Mouse (Mus musculus): ENCODE results near the gene Col28a1. TPM values are rescaled to one million over a fixed set of nuclear protein-coding genes. Genes with fewer than 3 reads are reported as not detected.

Gene Col28a1
- polyA plus RNA-seq (2017; shearing (Covaris generic)) = not detected

GRCm38 (mm10) chr6:8192517-8192916 lies at the start of gene Col28a1:
Col28a1 (minus strand) TSS chr6:8192617.
- no peak for ATAC-seq

DNA sequence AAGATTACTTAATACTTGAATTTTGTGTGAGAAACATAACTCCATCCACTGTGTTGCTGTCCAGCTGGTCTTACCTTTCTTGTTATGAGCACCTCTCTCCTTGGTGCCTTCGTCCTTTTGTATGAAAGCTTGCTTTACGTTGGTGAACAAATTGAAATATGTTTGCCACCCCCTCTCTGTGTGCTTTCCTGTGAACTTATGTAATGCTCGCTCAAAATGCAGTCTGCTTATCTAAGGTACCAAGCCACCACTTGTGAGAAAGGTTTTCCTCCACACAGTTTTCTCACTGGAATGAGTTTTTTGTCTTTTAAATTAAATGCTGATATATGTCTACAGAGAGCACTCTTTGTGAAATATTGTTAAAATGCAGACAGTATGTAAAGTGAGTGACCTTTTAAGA lies 36.2 kb upstream of the Col28a1 start:
- no peak for ATAC-seq

- ATAC-seq = no peak
Observed at GRCm38 (mm10) chr6:8227035-8227434, 34.6 kb upstream of the Col28a1 start.

GRCm38 (mm10) chr6:8210661-8211060 lies 18.2 kb upstream of the Col28a1 start:
- no peak for ATAC-seq

GRCm38 (mm10) chr6:8209866-8210186 lies 17.4 kb upstream of the Col28a1 start:
- peak; percentile 22 for ATAC-seq

DNA sequence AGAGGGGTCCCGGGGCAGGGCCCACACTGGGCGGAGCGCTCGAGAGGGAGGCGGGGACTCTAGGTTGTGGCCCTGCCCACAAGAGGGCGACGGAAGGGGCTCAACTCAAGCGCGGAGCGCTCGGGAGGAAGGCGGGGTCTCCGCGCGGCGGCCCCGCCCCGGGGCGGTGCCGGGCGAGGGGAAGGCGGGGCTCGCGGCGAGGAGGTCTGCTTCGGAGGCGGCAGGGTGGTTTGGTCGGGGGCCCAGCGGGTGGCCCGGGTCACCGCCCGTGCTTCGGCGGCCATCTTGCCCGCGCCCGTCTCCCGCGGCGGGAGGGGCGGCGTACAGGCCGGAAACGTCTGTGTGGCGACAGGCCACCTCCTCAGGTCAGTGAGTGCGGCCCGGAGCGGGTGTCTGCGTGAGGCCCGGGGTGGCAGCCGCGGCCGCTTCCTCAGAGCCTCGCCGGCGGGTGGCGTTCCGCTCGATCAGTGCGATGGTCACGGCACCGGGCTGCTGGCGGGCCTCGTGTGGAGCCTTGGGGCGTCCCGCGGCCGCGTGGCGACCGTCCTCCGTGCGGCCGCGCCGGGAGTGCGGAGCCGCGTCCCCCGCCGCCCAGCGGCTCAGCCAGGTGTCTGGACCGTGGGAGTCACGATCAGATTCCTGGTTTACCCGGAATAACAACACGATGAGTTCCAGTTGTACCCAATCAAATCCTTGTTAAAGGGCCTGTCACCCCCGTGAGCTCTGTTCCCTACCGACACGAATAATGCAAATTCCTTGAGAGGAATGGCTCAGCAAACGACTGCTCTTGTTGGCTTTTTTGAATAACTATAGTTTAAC lies 16.8 kb upstream of the Col28a1 start, which contains the start of gene Mios:
Gene Mios (plus strand): TSS at position 176 of the 819 bp plus-strand sequence.
- ATAC-seq = peak; percentile 95

DNA sequence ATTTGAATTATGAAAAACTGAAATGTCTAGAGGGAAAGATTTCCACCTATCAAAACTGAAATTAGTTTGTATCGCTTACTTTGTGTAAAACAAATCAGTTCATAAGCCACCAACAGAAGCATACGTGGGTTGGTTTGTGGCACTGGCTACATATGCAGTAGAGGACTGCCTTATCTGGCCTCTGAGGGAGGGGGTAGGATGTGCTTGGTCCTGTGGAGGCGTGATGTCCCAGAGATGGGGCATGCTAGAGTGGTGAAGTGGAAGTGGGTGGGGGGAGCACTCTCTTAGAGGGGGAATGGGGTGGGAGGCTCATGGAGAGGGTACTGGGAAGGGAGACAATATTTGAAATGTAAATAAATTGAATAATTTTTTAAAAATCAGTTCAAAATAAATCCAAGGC lies 2.5 kb downstream of the Col28a1 start:
- no peak for ATAC-seq

DNA sequence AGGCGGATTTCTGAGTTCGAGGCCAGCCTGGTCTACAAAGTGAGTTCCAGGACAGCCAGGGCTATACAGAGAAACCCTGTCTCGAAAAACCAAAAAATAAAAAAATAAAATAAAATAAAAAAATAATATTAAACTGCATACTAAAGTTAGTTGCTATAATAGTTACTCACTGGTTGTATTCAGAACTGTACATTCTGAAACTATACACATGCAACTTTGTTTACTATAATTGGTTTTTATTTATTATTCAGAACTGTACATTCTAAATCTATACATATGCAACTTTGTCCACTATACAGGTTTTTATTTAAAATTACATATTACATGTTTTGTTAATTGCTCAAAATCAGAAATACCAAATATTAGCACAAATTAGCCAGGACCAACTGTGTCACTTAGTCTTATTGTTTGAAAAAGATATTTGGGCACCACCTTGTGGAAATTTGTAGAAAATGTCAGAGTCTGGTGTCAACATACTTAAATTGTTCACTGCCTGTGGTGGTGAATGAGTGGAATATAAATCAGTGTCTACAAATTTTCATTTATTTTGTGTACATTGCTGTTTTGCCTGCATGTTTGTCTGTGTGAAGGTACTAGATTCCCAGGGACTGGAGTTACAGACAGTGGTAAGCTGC lies 3.7 kb downstream of the Col28a1 start:
- ATAC-seq = no peak

GRCm38 (mm10) chr6:8178397-8178941 lies 13.9 kb downstream of the Col28a1 start:
- ATAC-seq = no peak

GRCm38 (mm10) chr6:8176116-8176515 lies 16.3 kb downstream of the Col28a1 start:
- ATAC-seq = no peak

- ATAC-seq = no peak
Observed at GRCm38 (mm10) chr6:8175346-8175745, 17.1 kb downstream of the Col28a1 start.

- ATAC-seq = no peak
Observed at GRCm38 (mm10) chr6:8174062-8174461, 18.4 kb downstream of the Col28a1 start.

GRCm38 (mm10) chr6:8172101-8172500 lies 20.3 kb downstream of the Col28a1 start:
- ATAC-seq = no peak

- no peak for ATAC-seq
Observed at GRCm38 (mm10) chr6:8164741-8165140, 27.7 kb downstream of the Col28a1 start.

DNA sequence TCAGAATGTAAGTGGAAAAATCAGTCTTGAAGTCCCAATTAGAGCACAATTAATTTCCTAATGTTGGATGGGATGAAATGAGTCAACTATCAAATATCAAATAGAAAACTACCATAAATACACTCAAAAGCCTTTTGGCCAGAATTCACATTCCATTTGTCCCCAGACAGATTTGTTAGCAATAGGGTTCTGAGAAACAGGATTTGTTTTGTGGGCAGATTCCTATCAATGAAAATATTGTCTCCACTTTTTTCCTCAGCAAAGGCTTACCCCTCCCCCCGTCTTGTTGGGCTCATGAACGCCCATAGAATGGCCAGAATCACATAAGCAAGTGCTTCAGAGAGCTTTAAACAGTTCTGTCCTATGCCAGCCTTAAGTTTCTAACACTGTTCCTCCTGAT lies 32.4 kb downstream of the Col28a1 start:
- no peak for ATAC-seq

GRCm38 (mm10) chr6:8157121-8157520 lies 35.3 kb downstream of the Col28a1 start:
- ATAC-seq = no peak

GRCm38 (mm10) chr6:8152551-8153361 lies 39.7 kb downstream of the Col28a1 start:
- ATAC-seq = no peak

GRCm38 (mm10) chr6:8148916-8149315 lies 43.5 kb downstream of the Col28a1 start:
- ATAC-seq = no peak

DNA sequence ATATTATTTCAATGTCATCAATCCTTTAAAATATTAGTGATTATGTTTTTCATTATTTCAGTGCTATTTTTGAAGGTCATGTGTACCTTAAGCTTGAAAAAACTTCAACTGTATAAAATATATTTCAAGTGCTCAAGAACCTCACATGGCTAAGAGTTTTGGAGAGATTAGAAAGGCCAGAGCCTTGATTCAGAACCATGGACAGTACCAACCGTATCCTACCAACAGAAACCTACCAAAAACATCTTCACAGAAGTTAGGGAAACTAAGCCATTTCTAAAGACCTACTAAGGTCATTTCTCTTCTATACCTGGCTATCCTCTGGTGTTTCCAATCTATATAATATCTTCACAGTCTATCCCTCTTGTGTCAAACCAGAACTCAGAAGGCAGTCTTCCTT lies 50.5 kb downstream of the Col28a1 start:
- no peak for ATAC-seq

DNA sequence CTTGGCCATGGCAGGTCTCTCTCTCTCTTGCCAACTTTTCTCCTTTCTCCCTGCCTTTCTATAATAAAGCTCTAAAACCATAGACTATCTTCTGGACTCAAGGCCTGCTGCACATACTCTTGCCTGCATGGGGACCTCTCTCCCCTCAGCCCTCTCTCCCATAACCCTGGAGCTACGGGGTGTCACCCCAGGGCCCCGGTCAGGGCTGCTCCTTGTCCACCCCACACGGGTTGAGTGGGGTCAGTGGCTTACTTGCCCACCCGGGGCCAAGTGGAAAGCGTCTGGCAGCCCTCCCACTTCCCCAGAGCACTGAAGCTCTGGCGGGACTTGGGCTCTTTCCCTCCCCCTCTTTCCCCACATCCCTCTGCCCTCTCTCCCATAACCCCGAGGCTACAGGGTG lies 62.3 kb downstream of the Col28a1 start:
- no peak for ATAC-seq

DNA sequence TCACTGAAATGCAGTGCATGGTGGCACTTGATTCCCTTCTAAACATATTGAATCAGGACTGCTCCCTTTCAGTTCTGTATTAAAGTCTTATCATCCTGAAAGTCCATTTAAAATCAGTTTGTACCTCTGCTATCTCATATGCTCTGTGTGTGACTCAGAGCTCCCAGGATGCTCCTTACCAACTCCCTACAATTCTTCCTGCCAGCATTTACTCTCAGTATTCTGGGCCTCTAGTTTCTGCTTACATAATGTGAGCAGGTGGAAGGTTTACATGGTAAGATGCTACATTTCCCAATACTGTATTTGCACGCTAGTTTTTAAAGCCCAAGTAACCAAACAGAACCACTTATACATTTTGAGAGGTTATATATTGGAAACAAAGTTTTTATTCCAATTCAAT lies 64.3 kb downstream of the Col28a1 start:
- no peak for ATAC-seq

- ATAC-seq = no peak
Observed at GRCm38 (mm10) chr6:8126545-8126944, 65.9 kb downstream of the Col28a1 start.

DNA sequence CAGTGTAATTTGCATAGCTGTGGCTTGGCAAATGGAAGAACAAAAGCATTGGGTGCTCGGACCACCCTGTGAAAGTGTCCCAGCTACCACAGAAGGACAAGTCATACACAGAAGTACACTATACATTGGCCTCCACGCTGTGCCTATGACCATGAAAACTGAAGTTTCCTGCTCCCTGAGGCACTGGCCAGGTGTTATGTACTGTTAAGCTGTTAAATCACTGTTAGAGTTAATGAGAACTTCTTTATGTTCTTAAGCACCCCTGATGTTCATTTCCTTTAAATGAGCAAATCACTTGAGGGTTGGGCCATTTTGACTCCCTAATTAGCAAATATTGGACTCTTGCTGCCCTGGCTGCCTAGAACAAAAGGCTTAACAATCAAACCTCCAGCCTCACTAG lies 73.3 kb downstream of the Col28a1 start:
- ATAC-seq = no peak
